Mouse (Mus musculus) brain, embryonic 14.5 days (tissue): ENCODE measurements around the gene Vps54.

Experiments
- CTCF ChIP-seq: fragments of 200-500 bp; IDR thresholded peaks from 2 replicates; pipeline ENCODE4 v1.5.1; 2012; ENCODE audit warnings: inconsistent platforms, mild to moderate bottlenecking, moderate library complexity, borderline replicate concordance; ENCODE audit not compliant: insufficient read depth, insufficient read length; ENCODE audit errors: extremely low read depth
- POLR2A ChIP-seq: fragments of 200-500 bp; IDR thresholded peaks from 2 replicates; pipeline ENCODE4 v1.6.1; 2012; ENCODE audit warnings: mild to moderate bottlenecking, inconsistent platforms, borderline replicate concordance; ENCODE audit not compliant: poor library complexity, insufficient read depth, insufficient read length, severe bottlenecking; ENCODE audit errors: extremely low read depth

DNA sequence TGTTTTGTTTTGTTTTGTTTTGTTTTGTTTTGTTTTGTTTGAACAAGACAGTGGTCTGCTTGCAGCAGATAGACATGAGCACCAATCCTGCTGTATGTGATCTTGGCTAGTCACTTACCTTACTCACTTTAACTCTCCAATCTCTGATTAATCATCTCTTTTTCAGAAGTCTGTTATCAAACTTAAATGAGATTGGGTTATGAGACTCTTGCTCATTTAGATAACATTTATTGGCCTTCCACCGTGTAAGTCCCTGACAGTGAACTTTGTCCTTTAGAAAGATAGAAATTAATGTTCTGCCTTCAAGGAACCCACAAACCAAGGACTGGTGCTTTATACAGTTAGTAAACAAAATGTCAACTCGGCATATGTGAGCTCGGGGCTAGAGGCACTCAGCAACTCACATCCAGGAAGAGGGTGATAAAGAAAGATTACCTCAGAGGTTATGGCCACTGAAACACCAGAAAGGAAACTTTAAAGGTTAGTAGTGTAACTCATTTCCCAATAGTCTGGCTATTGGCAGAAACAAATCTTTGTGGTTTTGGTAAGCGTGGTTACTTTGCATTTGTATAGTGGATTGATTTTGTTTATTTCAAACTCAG, 16.4 kb upstream of the Vps54 start:
- TF ChIP-seq POLR2A (no peak), CTCF (no peak)
